Mouse (Mus musculus): ENCODE results near the gene Arhgap42. TPM values are rescaled to one million over a fixed set of nuclear protein-coding genes. Genes with fewer than 3 reads are reported as not detected.
A peak's percentile ranks its signal among the peaks of the same experiment; 100 is the strongest.

The Arhgap42 gene
- polyA plus RNA-seq, 1 experiment: 16.1 TPM

- no peak overlapping the region; the same call in 1 of the 2 replicates for H3K27ac ChIP-seq (ENCODE audit: insufficient read depth, low read length)
- no peak overlapping the region for H3K4me3 ChIP-seq (ENCODE audit: low read depth, low read length)
- H3K4me1 ChIP-seq (ENCODE audit: control insufficient read depth, insufficient read depth, low read length): no peaks in the 10 kb centered on the region
- no peaks in the 10 kb centered on the region for H3K27me3 ChIP-seq (ENCODE audit: control insufficient read depth, insufficient read depth, low read length, poor library complexity, severe bottlenecking)
- TF ChIP-seq CTCF (IDR thresholded peaks at IDR 0.05; ENCODE audit: low read depth, low read length) (no peak), POLR2A (IDR thresholded peaks at IDR 0.05; ENCODE audit: insufficient read depth, low read length) (no peak)
- H3K36me3 ChIP-seq (ENCODE audit: control insufficient read depth, insufficient read depth, low read length, poor library complexity, severe bottlenecking): no peaks in the 10 kb centered on the region
- H3K9ac ChIP-seq (ENCODE audit: low read depth, poor library complexity, severe bottlenecking): no peak overlapping the region
- H3K9me3 ChIP-seq (replicated peaks; ENCODE audit: control insufficient read depth, insufficient read depth, low read length, poor library complexity, severe bottlenecking): no peaks in the 10 kb centered on the region
Measured at GRCm38 (mm10) chr9:9218301-9218700, 20.6 kb downstream of the Arhgap42 start.

- Histone ChIP-seq H3K4me1 (ENCODE audit: control insufficient read depth, insufficient read depth, low read length) (no peaks in the 10 kb centered on the region), H3K9ac (ENCODE audit: low read depth, poor library complexity, severe bottlenecking) (no peak overlapping the region), H3K27ac (ENCODE audit: insufficient read depth, low read length) (no peak overlapping the region), H3K4me3 (ENCODE audit: low read depth, low read length) (no peak overlapping the region), H3K27me3 (ENCODE audit: control insufficient read depth, insufficient read depth, low read length, poor library complexity, severe bottlenecking) (no peaks in the 10 kb centered on the region), H3K36me3 (ENCODE audit: control insufficient read depth, insufficient read depth, low read length, poor library complexity, severe bottlenecking) (no peaks in the 10 kb centered on the region), H3K9me3 (replicated peaks; ENCODE audit: control insufficient read depth, insufficient read depth, low read length, poor library complexity, severe bottlenecking) (no peaks in the 10 kb centered on the region)
- no peak for TF ChIP-seq POLR2A (IDR thresholded peaks at IDR 0.05; ENCODE audit: insufficient read depth, low read length)
- no peak for TF ChIP-seq CTCF (IDR thresholded peaks at IDR 0.05; ENCODE audit: low read depth, low read length)
- TF ChIP-seq EP300 (IDR thresholded peaks at IDR 0.05; ENCODE audit: insufficient read depth, low read depth, low read length): no peak
Measured at GRCm38 (mm10) chr9:9214849-9215248, 24.1 kb downstream of the Arhgap42 start.

DNA sequence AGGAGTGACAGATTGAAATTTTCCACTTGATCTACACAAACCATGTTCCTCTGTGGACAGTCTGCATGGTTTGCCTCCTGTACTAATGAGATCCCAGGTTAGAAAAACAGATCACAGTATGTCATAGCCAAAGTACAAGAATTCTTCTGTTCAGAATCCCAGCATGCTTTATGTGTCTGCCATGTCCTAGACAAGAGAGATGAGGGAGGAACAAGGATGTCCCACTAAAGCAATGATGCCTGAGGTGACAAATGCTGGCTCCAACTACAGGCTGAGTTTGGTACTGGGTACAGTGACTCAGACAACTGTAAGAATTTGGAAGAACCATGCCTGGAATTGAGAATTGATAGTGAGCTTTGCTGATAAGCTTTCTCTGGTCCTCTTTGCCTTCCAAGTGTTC is 24.6 kb downstream of the Arhgap42 start:
- Histone ChIP-seq H3K9me3 (replicated peaks; ENCODE audit: control insufficient read depth, insufficient read depth, low read length, poor library complexity, severe bottlenecking) (no peaks in the 10 kb centered on the region), H3K36me3 (ENCODE audit: control insufficient read depth, insufficient read depth, low read length, poor library complexity, severe bottlenecking) (no peaks in the 10 kb centered on the region), H3K27me3 (ENCODE audit: control insufficient read depth, insufficient read depth, low read length, poor library complexity, severe bottlenecking) (no peaks in the 10 kb centered on the region), H3K4me1 (ENCODE audit: control insufficient read depth, insufficient read depth, low read length) (peaks cover 2% of the 10 kb centered on the region), H3K9ac (ENCODE audit: low read depth, poor library complexity, severe bottlenecking) (no peak overlapping the region), H3K27ac (ENCODE audit: insufficient read depth, low read length) (no peak overlapping the region), H3K4me3 (ENCODE audit: low read depth, low read length) (no peak overlapping the region)
- no peak for TF ChIP-seq EP300 (IDR thresholded peaks at IDR 0.05; ENCODE audit: insufficient read depth, low read depth, low read length)
- TF ChIP-seq CTCF (IDR thresholded peaks at IDR 0.05; ENCODE audit: low read depth, low read length): no peak
- no peak for TF ChIP-seq POLR2A (IDR thresholded peaks at IDR 0.05; ENCODE audit: insufficient read depth, low read length)

DNA sequence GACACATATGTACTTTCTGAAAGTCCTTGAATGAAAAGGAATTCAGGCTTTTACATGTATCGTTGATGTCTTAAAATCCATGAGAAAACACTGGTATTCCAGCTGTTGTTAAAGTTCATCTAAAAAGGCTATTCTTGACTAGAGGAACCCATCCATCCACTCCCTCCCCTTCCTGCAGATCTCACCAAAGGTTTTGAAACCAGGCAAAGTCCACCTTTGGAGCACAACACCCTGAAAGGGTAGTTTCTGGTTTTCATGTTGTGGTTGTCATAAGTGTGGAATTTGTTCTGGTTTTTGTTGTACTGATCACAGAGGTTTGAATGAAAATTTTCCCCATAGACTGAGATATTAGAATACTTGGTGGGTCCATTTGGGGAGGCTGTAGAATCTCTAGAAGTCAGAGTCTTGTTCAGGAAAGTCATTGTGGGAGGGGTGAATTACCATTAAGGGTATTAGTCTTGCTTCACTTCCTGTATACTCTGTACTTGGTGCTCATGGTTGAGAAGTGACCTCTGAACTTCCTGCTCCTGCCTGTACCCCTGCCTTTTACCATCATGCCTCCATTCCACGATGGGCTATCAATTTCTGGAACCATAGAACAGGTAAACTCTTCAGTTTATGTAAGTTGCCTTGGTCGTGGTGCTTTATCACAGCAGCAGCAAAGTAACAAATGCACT is 27.4 kb downstream of the Arhgap42 start:
- Histone ChIP-seq H3K9ac (ENCODE audit: low read depth, poor library complexity, severe bottlenecking) (no peak overlapping the region), H3K4me3 (ENCODE audit: low read depth, low read length) (no peak overlapping the region), H3K36me3 (ENCODE audit: control insufficient read depth, insufficient read depth, low read length, poor library complexity, severe bottlenecking) (no peaks in the 10 kb centered on the region), H3K27me3 (ENCODE audit: control insufficient read depth, insufficient read depth, low read length, poor library complexity, severe bottlenecking) (no peaks in the 10 kb centered on the region), H3K27ac (ENCODE audit: insufficient read depth, low read length) (no peak overlapping the region), H3K4me1 (ENCODE audit: control insufficient read depth, insufficient read depth, low read length) (peaks cover 2% of the 10 kb centered on the region), H3K9me3 (replicated peaks; ENCODE audit: control insufficient read depth, insufficient read depth, low read length, poor library complexity, severe bottlenecking) (no peaks in the 10 kb centered on the region)
- TF ChIP-seq POLR2A (IDR thresholded peaks at IDR 0.05; ENCODE audit: insufficient read depth, low read length) (no peak), EP300 (IDR thresholded peaks at IDR 0.05; ENCODE audit: insufficient read depth, low read depth, low read length) (no peak), CTCF (IDR thresholded peaks at IDR 0.05; ENCODE audit: low read depth, low read length) (no peak)

GRCm38 (mm10) chr9:9210464-9210863 is 28.4 kb downstream of the Arhgap42 start:
- no peak for TF ChIP-seq POLR2A (IDR thresholded peaks at IDR 0.05; ENCODE audit: insufficient read depth, low read length)
- 0 out of 2 replicates have a peak, but pooled peaks have one; percentile 41 for TF ChIP-seq EP300 (IDR thresholded peaks at IDR 0.05; ENCODE audit: insufficient read depth, low read depth, low read length)
- no peak for TF ChIP-seq CTCF (IDR thresholded peaks at IDR 0.05; ENCODE audit: low read depth, low read length)
- Histone ChIP-seq H3K4me3 (ENCODE audit: low read depth, low read length) (no peak overlapping the region), H3K9ac (ENCODE audit: low read depth, poor library complexity, severe bottlenecking) (no peak overlapping the region), H3K27ac (ENCODE audit: insufficient read depth, low read length) (no peak overlapping the region), H3K36me3 (ENCODE audit: control insufficient read depth, insufficient read depth, low read length, poor library complexity, severe bottlenecking) (no peaks in the 10 kb centered on the region), H3K4me1 (ENCODE audit: control insufficient read depth, insufficient read depth, low read length) (peaks cover 2% of the 10 kb centered on the region), H3K27me3 (ENCODE audit: control insufficient read depth, insufficient read depth, low read length, poor library complexity, severe bottlenecking) (no peaks in the 10 kb centered on the region), H3K9me3 (replicated peaks; ENCODE audit: control insufficient read depth, insufficient read depth, low read length, poor library complexity, severe bottlenecking) (no peaks in the 10 kb centered on the region)

- no peak overlapping the region for H3K4me3 ChIP-seq (ENCODE audit: low read depth, low read length)
- no peak overlapping the region for H3K27ac ChIP-seq (ENCODE audit: insufficient read depth, low read length)
- H3K36me3 ChIP-seq (ENCODE audit: control insufficient read depth, insufficient read depth, low read length, poor library complexity, severe bottlenecking): no peaks in the 10 kb centered on the region
- no peaks in the 10 kb centered on the region for H3K27me3 ChIP-seq (ENCODE audit: control insufficient read depth, insufficient read depth, low read length, poor library complexity, severe bottlenecking)
- no peak for TF ChIP-seq CTCF (IDR thresholded peaks at IDR 0.05; ENCODE audit: low read depth, low read length)
- TF ChIP-seq POLR2A (IDR thresholded peaks at IDR 0.05; ENCODE audit: insufficient read depth, low read length): no peak
- TF ChIP-seq EP300 (IDR thresholded peaks at IDR 0.05; ENCODE audit: insufficient read depth, low read depth, low read length): no peak
- H3K9ac ChIP-seq (ENCODE audit: low read depth, poor library complexity, severe bottlenecking): no peak overlapping the region
- H3K4me1 ChIP-seq (ENCODE audit: control insufficient read depth, insufficient read depth, low read length): peaks cover 2% of the 10 kb centered on the region
- no peaks in the 10 kb centered on the region for H3K9me3 ChIP-seq (replicated peaks; ENCODE audit: control insufficient read depth, insufficient read depth, low read length, poor library complexity, severe bottlenecking)
Measured at GRCm38 (mm10) chr9:9208205-9208604, 30.7 kb downstream of the Arhgap42 start.

Data from ES-Bruce4 (cell line).